Mouse (Mus musculus) E14TG2a.4 (cell line): ENCODE measurements around the gene Stxbp5.

Experiments
- H3K27me3 ChIP-seq: 2 replicates; pipeline ENCODE4 v1.6.1; 2014; ENCODE audit warnings: low read length, control low read depth; ENCODE audit not compliant: insufficient read depth
- H3K36me3 ChIP-seq: 2 replicates; pipeline ENCODE4 v1.6.1; 2014; ENCODE audit warnings: low read length, control low read depth; ENCODE audit not compliant: insufficient read depth
- H3K4me1 ChIP-seq: replicated peaks from 2 replicates; pipeline ENCODE4 v1.6.1; 2014; ENCODE audit warnings: low read depth, low read length, control low read depth
- H3K4me3 ChIP-seq: replicated peaks from 2 replicates; pipeline ENCODE4 v1.5.1; 2014; ENCODE audit warnings: mild to moderate bottlenecking, low read length
- H3K9me3 ChIP-seq: 2 replicates; pipeline ENCODE4 v1.6.1; 2014; ENCODE audit warnings: low read length, control low read depth
- CTCF ChIP-seq: conservative IDR thresholded peaks from 2 replicates; pipeline ENCODE4 v1.5.1; 2014; ENCODE audit warnings: low read length
- NANOG ChIP-seq: IDR thresholded peaks from 2 replicates; pipeline ENCODE4 v1.6.1; 2014; ENCODE audit warnings: borderline replicate concordance, low read length, mixed read lengths
- POU5F1 ChIP-seq: IDR thresholded peaks from 2 replicates; pipeline ENCODE4 v1.6.1; 2014; ENCODE audit warnings: low read length, borderline replicate concordance

Gene Stxbp5

GRCm38 (mm10) chr10:9796429-9796828, 104.5 kb downstream of the Stxbp5 start:
- TF ChIP-seq POU5F1 (no peak), NANOG (no peak), CTCF (peak; percentile 18; the same call in 1 of the 2 replicates)
- H3K4me3 ChIP-seq = no peak overlapping the region
- H3K4me1 ChIP-seq = peaks cover 6% of the 10 kb centered on the region
- no peaks in the 10 kb centered on the region for H3K36me3 ChIP-seq
- no peaks in the 10 kb centered on the region for H3K9me3 ChIP-seq
- no peaks in the 10 kb centered on the region for H3K27me3 ChIP-seq

- H3K4me3 ChIP-seq = no peak overlapping the region
- no peaks in the 10 kb centered on the region for H3K36me3 ChIP-seq
- H3K27me3 ChIP-seq = no peaks in the 10 kb centered on the region
- no peak for TF ChIP-seq CTCF
- no peaks in the 10 kb centered on the region for H3K9me3 ChIP-seq
- no peaks in the 10 kb centered on the region; the same call in 1 of the 2 replicates for H3K4me1 ChIP-seq
Observed at GRCm38 (mm10) chr10:9794429-9794828, 106.5 kb downstream of the Stxbp5 start.

GRCm38 (mm10) chr10:9790947-9791346, 109.9 kb downstream of the Stxbp5 start:
- no peak for TF ChIP-seq NANOG
- TF ChIP-seq CTCF = peak; percentile 38
- TF ChIP-seq POU5F1 = no peak
- no peak overlapping the region for H3K4me3 ChIP-seq
- H3K27me3 ChIP-seq = no peaks in the 10 kb centered on the region

GRCm38 (mm10) chr10:9786461-9786860, 114.4 kb downstream of the Stxbp5 start:
- TF ChIP-seq CTCF = no peak
- no peak for TF ChIP-seq NANOG
- TF ChIP-seq POU5F1 = no peak
- no peaks in the 10 kb centered on the region for H3K27me3 ChIP-seq

More at GRCm38 (mm10) chr10:9790947-9791346, 109.9 kb downstream of the Stxbp5 start:
- Histone ChIP-seq H3K9me3 (no peaks in the 10 kb centered on the region), H3K36me3 (no peaks in the 10 kb centered on the region), H3K4me1 (peaks cover 14% of the 10 kb centered on the region)

GRCm38 (mm10) chr10:9785651-9786050, 115.2 kb downstream of the Stxbp5 start:
- Histone ChIP-seq H3K27me3 (no peaks in the 10 kb centered on the region), H3K4me1 (peaks cover 17% of the 10 kb centered on the region), H3K9me3 (no peaks in the 10 kb centered on the region), H3K4me3 (no peak overlapping the region), H3K36me3 (no peaks in the 10 kb centered on the region)
- TF ChIP-seq POU5F1 = no peak
- no peak for TF ChIP-seq NANOG
- no peak for TF ChIP-seq CTCF

More at GRCm38 (mm10) chr10:9786461-9786860, 114.4 kb downstream of the Stxbp5 start:
- no peaks in the 10 kb centered on the region for H3K36me3 ChIP-seq
- peak overlapping the region; percentile 26; the same call in 1 of the 2 replicates for H3K4me3 ChIP-seq
- H3K9me3 ChIP-seq = no peaks in the 10 kb centered on the region
- H3K4me1 ChIP-seq = peaks cover 17% of the 10 kb centered on the region

GRCm38 (mm10) chr10:9779864-9780263, 121.0 kb downstream of the Stxbp5 start:
- no peak for TF ChIP-seq CTCF
- Histone ChIP-seq H3K36me3 (no peaks in the 10 kb centered on the region), H3K27me3 (no peaks in the 10 kb centered on the region), H3K9me3 (no peaks in the 10 kb centered on the region), H3K4me1 (peaks cover 8% of the 10 kb centered on the region), H3K4me3 (no peak overlapping the region)

GRCm38 (mm10) chr10:9770261-9770660, 130.6 kb downstream of the Stxbp5 start:
- Histone ChIP-seq H3K27me3 (no peaks in the 10 kb centered on the region), H3K4me3 (no peak overlapping the region), H3K9me3 (peaks cover 12% of the 10 kb centered on the region), H3K36me3 (peaks cover 10% of the 10 kb centered on the region; the same call in 1 of the 2 replicates), H3K4me1 (no peaks in the 10 kb centered on the region)
- TF ChIP-seq POU5F1 (no peak), CTCF (no peak), NANOG (no peak)

DNA sequence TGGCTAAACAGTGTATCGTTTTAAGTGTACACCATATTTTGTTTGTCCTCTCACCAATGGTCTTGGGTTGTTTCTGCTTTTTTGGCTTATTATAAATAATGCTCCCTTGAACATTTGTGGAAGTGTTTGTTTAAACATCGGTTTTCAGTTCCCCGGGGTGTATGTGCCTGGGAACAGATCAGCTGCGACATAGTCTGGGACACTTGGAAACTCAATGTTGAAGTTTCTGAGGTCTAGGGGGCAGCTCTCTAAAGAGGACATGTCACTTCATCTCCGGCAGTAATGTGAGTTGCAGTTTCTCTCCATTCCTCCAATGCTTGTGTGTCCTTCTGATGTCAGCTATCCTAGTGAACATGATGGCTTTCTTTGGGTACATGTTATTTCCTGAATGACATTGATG, 137.0 kb downstream of the Stxbp5 start:
- H3K4me1 ChIP-seq = no peaks in the 10 kb centered on the region
- H3K4me3 ChIP-seq = no peak overlapping the region
- no peaks in the 10 kb centered on the region for H3K9me3 ChIP-seq
- TF ChIP-seq POU5F1 (no peak), CTCF (no peak), NANOG (no peak)
- H3K36me3 ChIP-seq = peaks cover 4% of the 10 kb centered on the region; the same call in 1 of the 2 replicates
- no peaks in the 10 kb centered on the region for H3K27me3 ChIP-seq

DNA sequence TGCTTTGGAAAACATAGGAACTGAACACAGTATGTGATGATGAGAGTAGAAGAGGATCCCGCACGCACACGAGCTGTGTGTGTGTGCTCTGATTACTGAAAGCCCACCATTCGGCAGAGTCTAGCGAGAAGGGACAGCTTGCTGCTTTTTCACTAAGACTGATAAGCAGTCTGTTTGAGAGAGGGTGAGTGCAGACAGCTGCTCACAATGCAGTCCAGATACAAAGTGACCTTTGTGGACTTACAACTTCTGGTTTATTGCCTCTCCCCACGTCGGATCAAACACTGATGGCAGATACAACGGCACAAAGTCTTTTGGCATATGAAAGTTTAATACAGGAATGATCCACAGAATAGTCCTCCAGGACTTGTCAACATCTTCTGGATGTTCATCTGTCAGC, 140.6 kb downstream of the Stxbp5 start:
- H3K9me3 ChIP-seq = no peaks in the 10 kb centered on the region
- H3K36me3 ChIP-seq = no peaks in the 10 kb centered on the region
- no peaks in the 10 kb centered on the region for H3K27me3 ChIP-seq
- no peaks in the 10 kb centered on the region for H3K4me1 ChIP-seq
- TF ChIP-seq POU5F1 (no peak), NANOG (no peak), CTCF (no peak)
- no peak overlapping the region for H3K4me3 ChIP-seq
